Mouse (Mus musculus) liver, embryonic 14.5 days (tissue): ENCODE results near the gene Shmt1.

Experiments
- CTCF ChIP-seq: IDR thresholded peaks from 2 replicates; pipeline ENCODE4 v1.5.1; 2016; ENCODE audit warnings: antibody characterized with exemption, low read depth, control low read depth
- EP300 ChIP-seq: IDR thresholded peaks from 2 replicates; pipeline ENCODE4 v1.6.1; 2016; ENCODE audit warnings: antibody characterized with exemption, low read depth

GRCm38 (mm10) chr11:60825191-60825590 lies 13.7 kb upstream of the Shmt1 start:
- no peak for TF ChIP-seq CTCF
- TF ChIP-seq EP300, result no peak
